Mouse (Mus musculus) testis, adult 2 months (tissue): ENCODE measurements around the gene Pak4. TPM values are rescaled to one million over a fixed set of nuclear protein-coding genes. Genes with fewer than 3 reads are reported as not detected.
"Not testable (repeated sequence)": the region's sequence is repeated elsewhere in the genome, so short reads cannot be mapped to it uniquely, and the experiment has no call there.

Experiments
- H3K27ac ChIP-seq: fragments of 200-500 bp; 2 replicates; pipeline ENCODE4 v1.5.1; 2012; ENCODE audit warnings: low read depth, low read length; ENCODE audit not compliant: control insufficient read depth, insufficient read depth
- H3K27me3 ChIP-seq: fragments of 200-500 bp; 2 replicates; pipeline ENCODE4 v1.6.1; 2012; ENCODE audit warnings: mild to moderate bottlenecking, low read length, moderate library complexity; ENCODE audit not compliant: control insufficient read depth, insufficient read depth
- H3K36me3 ChIP-seq: fragments of 200-500 bp; 2 replicates; pipeline ENCODE4 v1.6.1; 2012; ENCODE audit warnings: mild to moderate bottlenecking, low read length; ENCODE audit not compliant: control insufficient read depth, insufficient read depth
- H3K4me1 ChIP-seq: fragments of 200-500 bp; 2 replicates; pipeline ENCODE4 v1.6.1; 2012; ENCODE audit warnings: low read length; ENCODE audit not compliant: control insufficient read depth, insufficient read depth
- H3K4me3 ChIP-seq: fragments of 200-500 bp; 2 replicates; pipeline ENCODE4 v1.5.1; 2012; ENCODE audit warnings: low read depth, mild to moderate bottlenecking, low read length, moderate library complexity, mixed read lengths; ENCODE audit not compliant: control insufficient read depth
- CTCF ChIP-seq: fragments of 200-500 bp; IDR thresholded peaks from 2 replicates; pipeline ENCODE4 v1.5.1; 2012; ENCODE audit warnings: low read depth, mild to moderate bottlenecking, inconsistent platforms, low read length, moderate library complexity; ENCODE audit not compliant: control insufficient read depth, insufficient read depth, insufficient replicate concordance
- POLR2A ChIP-seq: fragments of 200-500 bp; IDR thresholded peaks from 2 replicates; pipeline ENCODE4 v1.6.1; 2012; ENCODE audit warnings: low read depth, mild to moderate bottlenecking, inconsistent platforms, low read length, moderate library complexity; ENCODE audit not compliant: control insufficient read depth
- polyA plus RNA-seq: library from polyadenylated mRNA; depleted of rRNA; stranded (reverse); fragments of >200 nt; gene quantifications from 2 replicates; pipeline ENCODE4 v1.2.3, GENCODE M21; 2012

Pak4 gene
- polyA plus RNA-seq, 1 experiment, result 21.5 TPM

GRCm38 (mm10) chr7:28547628-28548027, 50.4 kb downstream of the Pak4 start:
- Histone ChIP-seq H3K27me3 (peaks cover 4% of the 10 kb centered on the region), H3K36me3 (no peaks in the 10 kb centered on the region), H3K4me3 (no peak overlapping the region), H3K27ac (no peak overlapping the region), H3K4me1 (peaks cover 31% of the 10 kb centered on the region)
- no peak for TF ChIP-seq POLR2A
- TF ChIP-seq CTCF, result no peak

DNA sequence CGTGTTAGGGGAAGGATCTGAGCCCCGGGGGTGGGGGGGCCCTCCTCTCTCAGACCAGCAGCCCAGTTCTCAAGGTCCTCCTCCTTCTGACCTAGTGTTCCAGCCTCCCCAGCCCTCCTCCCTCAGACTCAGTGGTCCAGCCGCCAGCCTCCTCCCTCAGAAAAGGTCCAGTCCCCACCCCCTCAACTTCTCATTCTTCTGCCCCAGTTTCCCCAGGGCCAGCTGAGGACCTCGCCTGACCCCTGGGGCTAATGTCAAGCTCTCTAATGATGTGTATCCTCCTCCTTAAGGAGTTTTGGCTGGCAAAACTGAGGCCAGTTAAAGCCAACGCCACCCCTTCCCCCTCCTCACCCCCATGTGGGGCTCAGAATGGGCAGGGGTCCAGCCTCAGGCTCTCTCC, 50.8 kb downstream of the Pak4 start, which contains the start of gene Nccrp1:
TSS of gene Nccrp1 (minus strand) at position 101 of the 400 bp plus-strand sequence.
- peak within 1 kb of the TSS; percentile 20 for H3K4me3 ChIP-seq
- H3K27ac ChIP-seq, result no peak within 1 kb of the TSS
- H3K36me3 ChIP-seq, result no peaks in the 10 kb centered on the region
- H3K4me1 ChIP-seq, result peaks cover 31% of the 10 kb centered on the region
- H3K27me3 ChIP-seq, result peaks cover 4% of the 10 kb centered on the region
- no peak for TF ChIP-seq POLR2A
- TF ChIP-seq CTCF, result no peak

DNA sequence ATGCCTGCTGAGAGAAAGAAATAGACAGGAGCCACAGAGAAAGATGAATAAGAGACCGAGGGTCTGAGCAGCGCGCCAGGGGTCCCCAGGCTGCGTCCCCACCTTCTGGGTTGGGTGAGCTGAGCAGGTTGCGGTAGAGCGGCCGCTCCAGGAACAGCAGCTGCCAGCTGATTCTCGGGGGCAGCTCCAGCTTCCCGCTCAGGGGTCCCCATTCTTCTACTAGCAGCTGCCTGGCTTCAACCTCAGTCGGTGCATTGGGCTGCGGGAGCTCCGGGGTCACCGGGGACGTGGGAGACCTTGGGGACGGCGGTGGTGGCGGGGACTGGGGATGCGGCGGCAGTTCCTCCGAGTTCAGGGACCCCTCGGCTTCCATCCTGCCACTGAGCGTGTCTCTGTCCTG, 51.3 kb downstream of the Pak4 start:
- Histone ChIP-seq H3K4me3 (peak overlapping the region; percentile 20), H3K27me3 (peaks cover 4% of the 10 kb centered on the region), H3K27ac (no peak overlapping the region), H3K4me1 (peaks cover 31% of the 10 kb centered on the region), H3K36me3 (no peaks in the 10 kb centered on the region)
- TF ChIP-seq POLR2A (no peak), CTCF (no peak)

DNA sequence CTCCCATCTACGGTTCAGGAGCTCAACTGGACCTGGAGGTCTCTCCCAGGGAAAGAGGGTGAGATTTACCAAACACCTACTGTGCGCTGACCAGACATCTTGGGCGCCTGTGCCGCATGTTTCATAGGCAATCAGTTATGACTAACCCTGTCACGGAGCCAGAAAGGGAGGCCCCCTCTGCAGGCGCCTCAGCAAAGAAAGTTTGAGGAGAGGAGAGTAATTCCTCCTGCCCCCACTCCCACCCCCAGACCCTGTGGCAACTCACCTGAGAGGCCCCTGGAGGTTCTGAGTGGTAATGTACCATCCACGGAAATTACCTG, 52.1 kb downstream of the Pak4 start:
- Histone ChIP-seq H3K36me3 (no peaks in the 10 kb centered on the region), H3K4me3 (no peak overlapping the region), H3K4me1 (peaks cover 31% of the 10 kb centered on the region), H3K27ac (no peak overlapping the region), H3K27me3 (peaks cover 4% of the 10 kb centered on the region)
- TF ChIP-seq POLR2A (no peak), CTCF (no peak)

DNA sequence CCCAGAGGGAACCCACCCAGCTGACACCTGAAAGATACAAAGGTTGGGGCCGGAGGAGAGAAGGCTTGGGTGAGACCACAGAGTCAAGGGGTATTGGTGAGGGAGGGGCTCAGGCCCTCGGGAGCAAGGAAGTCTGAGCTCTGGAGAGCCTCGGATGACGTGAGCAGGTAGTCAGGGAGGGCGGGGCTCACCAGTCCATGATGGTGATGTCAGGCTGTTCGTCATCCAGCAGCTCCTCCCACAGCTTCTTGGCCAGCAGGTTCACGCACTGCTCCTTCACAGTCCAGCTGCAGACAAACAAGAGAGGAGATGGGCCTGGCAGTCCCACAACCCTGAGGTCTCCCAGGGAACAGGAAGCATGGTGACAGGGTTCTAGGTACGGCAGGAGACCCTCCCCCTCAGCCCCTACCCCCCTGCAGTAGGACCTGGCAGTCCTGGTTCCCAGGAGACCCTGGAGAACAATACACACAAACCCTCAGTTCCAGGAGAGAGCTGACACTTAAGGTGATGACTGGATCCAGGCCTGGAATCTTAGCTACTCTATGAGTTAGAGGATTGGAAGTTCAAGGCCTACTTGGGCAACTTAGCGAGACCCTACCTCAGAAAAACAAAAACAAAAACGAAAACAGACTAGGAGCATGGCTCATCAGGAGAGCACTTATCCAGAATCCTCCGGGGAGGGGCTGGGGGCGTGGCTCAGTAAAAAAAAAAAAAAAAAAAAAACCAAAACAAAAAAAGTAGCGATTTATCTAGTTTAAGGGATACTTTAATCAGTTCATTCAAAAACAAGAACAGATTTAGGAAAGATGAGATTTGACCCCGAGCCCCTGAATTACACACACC, 52.7 kb downstream of the Pak4 start:
- no peaks in the 10 kb centered on the region for H3K36me3 ChIP-seq
- H3K4me3 ChIP-seq, result no peak overlapping the region; the same call in 1 of the 2 replicates
- TF ChIP-seq POLR2A (no peak; the same call in 1 of the 2 replicates), CTCF (peak; percentile 13; the same call in 1 of the 2 replicates)
- no peak overlapping the region for H3K27ac ChIP-seq
- peaks cover 31% of the 10 kb centered on the region for H3K4me1 ChIP-seq
- peaks cover 4% of the 10 kb centered on the region for H3K27me3 ChIP-seq

GRCm38 (mm10) chr7:28544051-28544601, 53.9 kb downstream of the Pak4 start:
- Histone ChIP-seq H3K27ac (no peak overlapping the region), H3K4me1 (peaks cover 31% of the 10 kb centered on the region), H3K36me3 (no peaks in the 10 kb centered on the region), H3K27me3 (peaks cover 4% of the 10 kb centered on the region), H3K4me3 (0 out of 2 replicates have a peak overlapping the region, but pooled peaks have one; percentile 3)
- TF ChIP-seq CTCF, result no peak
- no peak for TF ChIP-seq POLR2A

- no peak within 1 kb of the TSS for H3K4me3 ChIP-seq
- peaks cover 22% of the 10 kb centered on the region for H3K4me1 ChIP-seq
- no peaks in the 10 kb centered on the region for H3K36me3 ChIP-seq
- peaks cover 2% of the 10 kb centered on the region for H3K27me3 ChIP-seq
- TF ChIP-seq POLR2A (no peak), CTCF (no peak)
- H3K27ac ChIP-seq, result no peak within 1 kb of the TSS
Observed at GRCm38 (mm10) chr7:28540526-28540925, 57.5 kb downstream of the Pak4 start, which contains the start of gene Sycn. TSS of gene Sycn (plus strand) at chr7:28540885.

- H3K36me3 ChIP-seq, H3K27ac ChIP-seq, H3K27me3 ChIP-seq, H3K4me3 ChIP-seq, H3K4me1 ChIP-seq: not testable (repeated sequence)
Observed at GRCm38 (mm10) chr7:28538886-28539285, 59.1 kb downstream of the Pak4 start.
